Mouse (Mus musculus): ENCODE measurements around the gene Cox19.

Gene Cox19

GRCm38 (mm10) chr5:139327634-139328020, 23.6 kb downstream of the Cox19 start:
- no peak for DNase-seq (ENCODE audit: low spot score)

DNA sequence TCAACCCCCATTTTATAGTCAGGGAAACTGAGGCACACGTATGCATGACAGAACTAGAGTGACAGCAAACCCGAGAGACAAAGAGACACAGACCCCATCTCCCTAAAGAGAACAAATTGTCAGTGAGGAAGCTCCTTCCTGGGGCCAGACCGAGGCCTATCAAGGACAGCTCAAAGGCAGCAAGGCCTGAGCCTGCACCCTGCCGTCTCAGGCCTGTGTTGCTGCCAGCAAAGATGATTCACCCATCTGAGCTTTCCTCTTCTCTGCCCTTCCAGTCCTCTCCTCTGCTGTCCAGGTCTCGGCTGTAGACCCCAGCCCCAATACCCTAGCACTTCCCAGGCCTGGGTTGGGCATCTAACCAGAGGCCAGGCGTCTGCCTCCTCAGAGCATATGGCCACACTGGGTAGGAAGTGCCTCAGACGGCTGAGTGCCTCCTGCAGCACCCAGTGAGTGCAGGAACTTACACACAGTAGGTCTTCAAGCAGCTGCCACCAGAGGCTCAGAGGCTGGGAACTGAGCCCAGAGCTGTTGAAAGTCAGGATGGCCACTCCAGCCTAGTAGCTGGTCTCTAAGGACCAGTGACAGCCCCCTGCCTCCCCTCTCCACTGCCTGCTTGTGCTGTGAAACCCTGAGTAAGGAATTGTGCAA, 24.1 kb downstream of the Cox19 start:
- DNase-seq (ENCODE audit: low spot score) = no peak

GRCm38 (mm10) chr5:139326111-139326696, 25.0 kb downstream of the Cox19 start:
- DNase-seq (ENCODE audit: low spot score) = no peak

- DNase-seq (ENCODE audit: low spot score) = peak; percentile 61
These were observed 25.7 kb downstream of the Cox19 start, which contains the start of gene Adap1 for GRCm38 (mm10) chr5:139325395-139325966. Adap1 (minus strand) TSS chr5:139325622.

DNA sequence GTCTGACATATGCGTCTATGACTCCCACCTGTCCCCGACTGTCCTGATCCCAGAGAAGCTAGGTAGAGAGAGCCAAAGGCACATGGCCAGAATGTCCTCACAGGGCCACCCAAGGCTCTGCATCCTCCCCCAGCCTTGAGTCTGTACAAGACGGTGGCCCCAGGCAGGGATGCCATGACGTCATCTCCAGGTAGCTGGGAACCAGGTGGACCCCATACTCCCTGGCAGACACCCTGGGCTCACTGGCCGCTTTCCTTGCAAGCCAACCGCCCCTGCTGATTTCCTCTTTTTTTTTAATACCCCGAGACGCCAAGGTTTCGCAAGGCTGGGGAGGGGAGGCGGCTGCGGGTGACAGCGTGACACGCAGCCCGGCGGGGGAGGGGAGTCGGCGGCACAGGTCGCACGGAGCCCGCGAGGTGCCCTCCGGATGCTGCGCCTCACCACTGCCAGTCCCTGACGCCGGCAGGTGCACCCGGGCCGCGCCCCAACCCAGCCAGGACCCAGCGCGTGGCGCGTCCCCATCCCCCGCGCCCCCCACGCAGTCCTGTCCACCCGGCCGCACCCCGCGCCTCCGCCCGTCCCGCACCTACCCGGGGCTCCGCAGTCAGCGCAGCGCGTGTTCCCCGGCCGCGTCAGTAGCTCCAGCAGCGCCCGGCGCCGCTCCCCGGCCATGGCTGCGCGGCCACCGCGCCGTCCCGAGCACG, 26.4 kb downstream of the Cox19 start:
- peak; percentile 38 for DNase-seq (ENCODE audit: low spot score)

- DNase-seq (ENCODE audit: low spot score) = no peak
These were observed 27.1 kb downstream of the Cox19 start for GRCm38 (mm10) chr5:139324045-139324491.

DNA sequence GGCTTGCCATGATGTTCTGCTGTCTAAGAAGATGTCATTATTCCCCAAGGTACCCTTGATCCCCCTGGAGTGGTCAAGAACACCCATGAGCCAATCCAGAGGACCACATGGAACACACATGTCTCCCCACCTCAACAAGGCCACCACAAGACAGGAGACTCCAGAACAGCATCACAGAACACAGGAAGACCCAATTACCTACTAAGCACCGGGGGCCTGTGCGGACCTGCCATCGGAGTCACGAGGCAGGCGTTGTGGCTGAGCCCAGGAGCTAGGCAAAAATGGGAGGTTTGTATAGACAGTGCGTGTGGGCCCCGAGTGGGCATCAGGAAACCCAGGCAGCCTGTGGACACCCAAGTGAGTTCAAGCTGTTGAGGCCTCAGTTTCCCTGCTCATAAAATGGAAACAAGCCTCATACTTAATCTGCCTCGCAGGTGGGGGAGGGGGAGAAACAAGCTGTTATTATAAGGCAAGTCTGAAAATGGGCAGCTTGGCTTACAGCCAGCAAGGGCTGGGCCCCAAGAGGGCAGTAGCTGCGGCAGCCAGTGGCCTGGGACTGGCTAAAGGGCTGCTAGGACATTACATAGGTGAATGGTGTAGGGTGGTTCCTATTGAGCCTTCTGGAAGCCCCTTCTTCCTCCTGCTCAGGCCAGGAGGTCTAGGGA, 27.8 kb downstream of the Cox19 start:
- DNase-seq (ENCODE audit: low spot score) = no peak

DNA sequence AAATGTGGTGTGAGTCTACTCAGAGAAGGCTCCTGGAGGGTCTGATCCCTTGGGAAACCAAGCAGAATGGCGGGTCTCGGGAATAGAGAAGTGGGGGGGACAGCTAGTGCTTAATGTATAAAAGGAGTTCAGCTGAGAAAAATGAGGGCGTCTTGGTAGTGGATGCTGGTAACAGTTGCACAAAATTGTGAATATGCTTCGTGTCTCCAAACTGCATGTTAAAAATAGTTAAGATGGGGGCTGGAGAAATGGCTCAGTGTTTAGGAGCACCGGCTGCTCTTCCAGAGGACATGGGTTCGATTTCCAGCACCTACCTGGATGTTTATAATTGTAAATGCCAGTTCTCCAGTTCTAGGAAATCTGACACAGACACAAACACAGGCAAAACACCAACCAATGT, 29.9 kb downstream of the Cox19 start:
- no peak for DNase-seq (ENCODE audit: low spot score)

GRCm38 (mm10) chr5:139320424-139320823, 30.8 kb downstream of the Cox19 start:
- no peak for DNase-seq (ENCODE audit: low spot score)

DNA sequence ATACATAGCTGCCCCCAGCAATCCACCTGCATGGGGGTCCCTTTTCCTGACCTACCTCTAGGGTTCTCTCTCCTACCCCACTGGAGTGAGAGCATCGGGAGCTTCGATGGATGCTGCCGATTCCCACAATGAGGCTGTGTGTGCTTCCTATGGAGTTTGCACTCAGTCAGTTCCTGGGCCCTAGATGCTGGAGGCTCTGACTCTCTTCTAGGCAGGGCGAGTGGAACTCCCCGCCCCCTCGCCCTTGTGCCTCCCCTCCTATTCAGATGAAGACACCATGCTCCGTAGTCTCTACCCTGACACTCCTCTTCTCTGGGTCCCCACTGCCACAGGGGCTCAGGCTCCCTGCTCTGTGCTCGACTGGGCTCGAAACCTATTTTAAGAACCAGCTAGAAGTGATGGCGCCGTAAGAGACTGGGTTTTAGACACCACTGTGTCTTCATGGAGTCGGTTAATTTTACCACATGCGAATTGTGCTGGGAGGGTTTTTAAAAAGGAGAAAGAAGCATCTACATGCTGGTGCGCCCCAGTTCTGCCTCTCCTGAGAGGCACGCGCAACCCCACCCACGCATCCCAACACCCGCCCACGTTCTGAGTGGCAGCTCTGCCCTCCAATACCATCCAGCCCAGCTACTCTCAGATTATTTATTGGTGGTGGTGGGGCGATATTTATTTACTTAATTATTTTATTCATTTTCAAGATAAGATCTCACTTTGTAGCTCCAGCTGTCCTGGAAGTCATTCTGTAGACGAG, 33.3 kb downstream of the Cox19 start:
- DNase-seq (ENCODE audit: low spot score) = no peak

GRCm38 (mm10) chr5:139316982-139317675, 34.1 kb downstream of the Cox19 start:
- DNase-seq (ENCODE audit: low spot score) = peak; percentile 30

- DNase-seq (ENCODE audit: low spot score) = no peak
These were observed 36.1 kb downstream of the Cox19 start for GRCm38 (mm10) chr5:139314941-139315642.

DNA sequence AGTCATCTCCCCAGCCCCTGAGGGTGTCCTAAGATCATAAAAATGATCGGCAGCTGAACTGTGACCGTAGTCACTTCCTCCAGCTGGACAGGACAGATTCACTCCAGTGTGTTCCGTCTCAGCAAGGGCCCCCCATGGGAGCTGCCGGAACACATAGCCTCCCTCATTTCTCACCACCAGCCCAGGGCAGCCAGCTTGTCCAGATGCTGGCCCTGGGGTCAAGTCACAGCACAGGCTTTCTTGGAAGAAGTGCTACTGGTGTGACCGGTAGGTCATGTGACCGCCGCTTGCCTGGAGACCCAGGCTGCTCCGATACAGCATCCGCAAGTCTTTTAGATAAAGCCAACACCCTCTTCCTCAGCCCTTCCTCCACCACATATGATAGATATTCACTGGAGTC, 37.7 kb downstream of the Cox19 start:
- DNase-seq (ENCODE audit: low spot score) = no peak

DNA sequence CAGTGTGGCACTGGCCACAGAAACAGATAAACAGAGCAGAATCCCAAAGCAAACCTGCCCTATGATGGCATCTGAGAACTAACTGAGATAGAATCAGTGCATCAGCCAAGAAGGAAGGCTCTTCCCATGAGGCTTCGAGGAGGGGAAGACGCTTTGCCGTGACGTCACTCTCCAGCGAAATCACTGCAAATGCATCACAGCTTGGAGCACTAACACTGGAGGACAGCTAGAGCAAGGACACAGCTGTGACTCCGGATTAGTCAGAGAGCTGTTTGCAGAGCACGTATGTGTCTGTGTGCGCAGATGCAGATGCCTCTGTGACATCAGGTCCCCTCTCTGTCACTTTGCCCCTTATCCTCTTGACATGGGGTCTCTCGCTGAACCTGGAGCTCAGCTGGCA, 39.4 kb downstream of the Cox19 start:
- no peak for DNase-seq (ENCODE audit: low spot score)

DNA sequence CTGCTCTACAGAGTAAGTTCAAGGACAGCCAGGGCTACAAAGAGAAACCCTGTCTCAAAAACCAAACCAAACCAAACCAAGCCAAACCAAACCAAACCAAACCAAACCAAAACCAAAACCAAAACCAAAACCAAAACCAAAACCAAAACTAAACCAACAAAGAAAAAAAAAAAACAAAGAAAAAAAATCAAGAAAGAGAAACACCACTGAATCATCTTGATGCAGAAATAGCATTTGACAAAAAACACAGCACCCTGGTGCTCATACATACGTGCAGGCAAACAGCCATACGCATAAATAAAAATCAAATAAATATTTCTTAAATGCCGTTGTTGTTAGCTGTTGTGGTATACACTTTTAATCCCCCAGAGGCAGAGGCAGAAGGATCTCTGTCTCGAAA, 40.7 kb downstream of the Cox19 start:
- no peak for DNase-seq (ENCODE audit: low spot score)

- no peak for DNase-seq (ENCODE audit: low spot score)
These were observed 41.3 kb downstream of the Cox19 start for GRCm38 (mm10) chr5:139309946-139310345.

- DNase-seq (ENCODE audit: low spot score) = no peak
These were observed 47.6 kb downstream of the Cox19 start for GRCm38 (mm10) chr5:139303646-139304061.

DNA sequence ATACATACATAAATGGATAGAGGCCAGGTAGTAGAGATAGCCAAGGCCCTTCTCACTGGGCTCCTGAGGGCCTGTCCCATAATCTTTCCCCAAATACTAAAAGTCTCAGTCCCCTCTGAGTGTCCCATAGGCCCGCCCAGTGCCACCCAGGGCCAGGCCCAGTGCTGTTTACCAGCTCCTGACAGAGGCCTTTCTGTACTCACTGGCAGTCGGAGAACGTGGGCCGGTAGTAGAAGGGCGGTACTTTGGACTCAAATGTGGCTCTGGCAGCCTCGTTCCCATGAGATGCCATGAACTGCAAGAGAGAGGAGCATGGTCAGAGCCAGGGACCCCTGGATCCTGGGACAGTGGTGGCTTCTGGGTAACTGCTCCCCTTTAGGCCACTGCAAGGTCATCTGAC, 49.1 kb downstream of the Cox19 start:
- no peak for DNase-seq (ENCODE audit: low spot score)

DNA sequence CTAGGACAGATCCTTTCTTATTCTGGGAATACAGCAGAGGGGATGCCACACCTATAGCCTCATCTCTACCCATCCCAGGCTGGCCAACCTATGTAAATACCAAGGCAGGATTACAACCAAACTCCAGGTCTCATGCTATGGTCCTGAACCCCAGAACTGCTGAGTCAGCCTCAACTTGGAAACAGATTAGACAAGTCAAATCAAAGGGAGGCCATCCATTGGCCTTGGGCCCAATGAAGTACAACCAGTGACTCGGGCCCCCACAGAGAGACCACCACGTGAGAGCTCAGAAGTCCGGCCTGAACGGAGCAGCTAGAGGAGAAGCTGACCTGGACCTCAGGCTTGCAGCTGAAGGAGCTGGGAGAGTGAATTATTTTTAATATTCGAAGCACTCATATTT, 53.5 kb downstream of the Cox19 start:
- no peak for DNase-seq (ENCODE audit: low spot score)

GRCm38 (mm10) chr5:139297092-139297491, 54.1 kb downstream of the Cox19 start:
- no peak for DNase-seq (ENCODE audit: low spot score)
